Mouse (Mus musculus) embryonic facial prominence, embryonic 10.5 days (tissue): ENCODE data around the gene Ifitm6. TPM values are rescaled to one million over a fixed set of nuclear protein-coding genes. Genes with fewer than 3 reads are reported as not detected.
A peak's percentile ranks its signal among the peaks of the same experiment; 100 is the strongest.

Source experiments
- DNase-seq: peaks from one replicate; pipeline ENCODE4 v3.0.0-alpha.2; 2017; ENCODE audit warnings: low spot score
- H3K27ac ChIP-seq: fragments of 300-500 bp; sonication (generic); replicated peaks from 2 replicates; pipeline ENCODE4 v1.5.1; 2016; ENCODE audit warnings: mild to moderate bottlenecking
- H3K27me3 ChIP-seq: fragments of 300-500 bp; sonication (generic); replicated peaks from 2 replicates; pipeline ENCODE4 v1.6.1; 2016; ENCODE audit warnings: low read depth, mild to moderate bottlenecking; ENCODE audit not compliant: poor library complexity, severe bottlenecking
- H3K36me3 ChIP-seq: fragments of 300-500 bp; sonication (generic); replicated peaks from 2 replicates; pipeline ENCODE4 v1.6.1; 2016; ENCODE audit warnings: mild to moderate bottlenecking, moderate library complexity
- H3K4me1 ChIP-seq: fragments of 300-500 bp; sonication (generic); 2 replicates; pipeline ENCODE4 v1.6.1; 2016
- H3K4me3 ChIP-seq: fragments of 300-500 bp; sonication (generic); 2 replicates; pipeline ENCODE4 v1.5.1; 2016; ENCODE audit warnings: mild to moderate bottlenecking, moderate library complexity
- H3K9me3 ChIP-seq: fragments of 300-500 bp; sonication (generic); 2 replicates; pipeline ENCODE4 v1.6.1; 2016; ENCODE audit warnings: mild to moderate bottlenecking
- WGBS: fragments of 180-500 bp; shearing (Covaris S2); methylation state at CpG from one replicate; pipeline ENCODE4 v1.1.7; 2016; 5-methylcytosine and 5-hydroxymethylcytosine counted together
- polyA plus RNA-seq: library from polyadenylated mRNA; unstranded; fragments of >200 nt; fragmentation: Nextera tagmentation; extraction: Ambion mirVana; gene quantifications from 2 replicates; pipeline ENCODE4 v1.2.1, GENCODE M21; 2016

Gene Ifitm6
- polyA plus RNA-seq, 1 experiment from 2014 or later = not detected

DNA sequence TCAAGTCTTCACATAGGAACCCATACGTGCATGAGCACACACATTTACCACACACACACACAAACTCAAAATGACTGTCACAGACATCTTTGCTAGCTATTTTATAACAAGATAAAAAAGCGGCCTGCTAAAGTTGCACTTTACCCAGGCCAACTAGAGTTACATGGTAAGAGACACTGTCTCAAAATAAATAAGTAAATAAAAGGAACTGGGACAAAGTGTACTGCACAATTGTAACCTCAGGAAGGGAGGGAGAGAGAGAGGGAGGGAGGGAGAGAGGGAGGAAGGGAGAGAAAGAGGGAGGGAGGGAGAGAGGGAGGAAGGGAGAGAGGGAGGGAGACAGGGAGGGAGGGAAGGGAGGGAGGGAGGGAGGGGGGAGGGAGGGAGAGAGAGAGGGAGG lies 34.7 kb upstream of the Ifitm6 start:
- peaks cover 3% of the 10 kb centered on the region; the same call in 1 of the 2 replicates for H3K9me3 ChIP-seq
- H3K27ac ChIP-seq = no peak overlapping the region
- H3K4me1 ChIP-seq = peaks cover 13% of the 10 kb centered on the region
- no peak overlapping the region for H3K4me3 ChIP-seq
- peaks cover 17% of the 10 kb centered on the region for H3K36me3 ChIP-seq
- no peaks in the 10 kb centered on the region for H3K27me3 ChIP-seq
- 86% methylated on average over 2 of the region's 2 CpGs for WGBS
- no peak for DNase-seq

DNA sequence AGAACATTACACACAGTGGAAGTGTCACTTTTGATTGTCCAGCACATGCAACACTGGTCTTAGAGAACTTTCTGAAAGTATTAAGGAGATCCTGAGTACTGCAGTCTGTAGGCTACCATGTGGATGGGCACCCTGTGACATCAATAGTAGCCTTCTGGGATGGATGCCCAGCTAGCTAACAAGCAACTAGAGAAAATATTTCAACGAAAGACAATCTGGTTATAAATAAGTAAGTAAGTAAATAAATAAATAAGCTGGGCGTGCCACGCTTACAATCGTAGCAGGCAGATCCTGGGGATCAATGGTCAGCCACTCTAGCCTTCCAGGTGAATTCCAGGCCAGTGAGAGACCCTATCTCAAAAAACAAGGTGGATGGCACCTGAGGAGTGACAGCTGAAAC lies 34.3 kb upstream of the Ifitm6 start:
- no peak for DNase-seq
- Histone ChIP-seq H3K4me3 (no peak overlapping the region), H3K4me1 (peaks cover 18% of the 10 kb centered on the region), H3K27me3 (no peaks in the 10 kb centered on the region), H3K9me3 (peaks cover 3% of the 10 kb centered on the region; the same call in 1 of the 2 replicates), H3K36me3 (peaks cover 13% of the 10 kb centered on the region), H3K27ac (no peak overlapping the region)
- WGBS = 93% methylated on average over 4 of the region's 4 CpGs

DNA sequence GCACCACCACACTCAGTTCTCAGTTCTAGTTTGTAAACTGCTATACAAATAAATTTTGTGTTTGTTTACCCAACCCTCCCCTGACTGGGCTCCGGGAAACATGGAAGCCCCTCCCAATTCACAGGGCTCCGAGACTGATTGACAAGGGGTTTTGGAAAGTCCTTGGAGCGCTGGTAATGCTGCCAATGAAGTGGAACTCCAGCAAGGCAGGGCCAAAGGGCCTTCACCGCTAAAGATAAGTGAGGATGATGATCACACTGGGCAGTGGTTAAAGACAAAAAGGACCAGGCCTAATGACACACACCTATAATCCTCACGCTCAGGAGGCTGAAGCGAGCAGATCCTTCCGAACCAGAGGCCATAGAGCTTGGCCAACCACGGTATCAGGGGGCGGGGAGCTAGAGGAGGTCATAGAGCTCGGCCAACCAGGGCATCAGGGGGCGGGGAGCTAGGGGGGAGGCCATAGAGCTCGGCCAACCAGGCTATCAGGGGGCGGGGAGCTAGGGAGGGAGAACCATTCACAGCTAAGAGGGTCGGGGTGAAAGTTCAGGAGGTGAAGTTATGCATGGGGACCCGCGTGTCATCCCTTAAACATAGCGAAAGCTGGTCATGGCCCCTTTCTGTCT lies 33.4 kb upstream of the Ifitm6 start:
- Histone ChIP-seq H3K36me3 (peaks cover 7% of the 10 kb centered on the region), H3K27ac (no peak overlapping the region), H3K27me3 (no peaks in the 10 kb centered on the region), H3K4me1 (peaks cover 20% of the 10 kb centered on the region), H3K9me3 (peaks cover 3% of the 10 kb centered on the region; the same call in 1 of the 2 replicates), H3K4me3 (no peak overlapping the region)
- WGBS = 70% methylated on average over 17 of the region's 17 CpGs
- DNase-seq = no peak

DNA sequence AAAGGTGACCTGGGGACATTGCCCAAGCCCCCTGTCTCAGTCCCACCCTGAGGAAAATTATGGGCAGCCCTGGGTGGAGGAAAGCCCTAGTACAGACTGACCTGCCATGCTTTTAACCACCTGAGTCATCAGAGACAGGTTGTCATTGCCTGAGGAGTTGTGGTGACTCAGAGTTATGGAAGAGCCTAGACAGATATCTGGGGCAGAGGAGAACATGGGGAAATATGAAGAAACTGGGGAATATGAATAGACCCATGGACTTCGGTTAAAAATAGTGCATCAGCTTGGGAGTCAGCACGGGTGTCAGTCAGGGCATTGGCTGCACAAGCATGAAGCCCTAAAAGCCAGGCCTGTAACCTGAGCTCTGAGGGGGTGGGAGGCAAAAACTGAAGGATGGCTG lies 31.6 kb upstream of the Ifitm6 start:
- DNase-seq = no peak
- H3K27ac ChIP-seq = 0 out of 2 replicates have a peak overlapping the region, but pooled peaks have one; percentile 40
- H3K4me3 ChIP-seq = no peak overlapping the region

DNA sequence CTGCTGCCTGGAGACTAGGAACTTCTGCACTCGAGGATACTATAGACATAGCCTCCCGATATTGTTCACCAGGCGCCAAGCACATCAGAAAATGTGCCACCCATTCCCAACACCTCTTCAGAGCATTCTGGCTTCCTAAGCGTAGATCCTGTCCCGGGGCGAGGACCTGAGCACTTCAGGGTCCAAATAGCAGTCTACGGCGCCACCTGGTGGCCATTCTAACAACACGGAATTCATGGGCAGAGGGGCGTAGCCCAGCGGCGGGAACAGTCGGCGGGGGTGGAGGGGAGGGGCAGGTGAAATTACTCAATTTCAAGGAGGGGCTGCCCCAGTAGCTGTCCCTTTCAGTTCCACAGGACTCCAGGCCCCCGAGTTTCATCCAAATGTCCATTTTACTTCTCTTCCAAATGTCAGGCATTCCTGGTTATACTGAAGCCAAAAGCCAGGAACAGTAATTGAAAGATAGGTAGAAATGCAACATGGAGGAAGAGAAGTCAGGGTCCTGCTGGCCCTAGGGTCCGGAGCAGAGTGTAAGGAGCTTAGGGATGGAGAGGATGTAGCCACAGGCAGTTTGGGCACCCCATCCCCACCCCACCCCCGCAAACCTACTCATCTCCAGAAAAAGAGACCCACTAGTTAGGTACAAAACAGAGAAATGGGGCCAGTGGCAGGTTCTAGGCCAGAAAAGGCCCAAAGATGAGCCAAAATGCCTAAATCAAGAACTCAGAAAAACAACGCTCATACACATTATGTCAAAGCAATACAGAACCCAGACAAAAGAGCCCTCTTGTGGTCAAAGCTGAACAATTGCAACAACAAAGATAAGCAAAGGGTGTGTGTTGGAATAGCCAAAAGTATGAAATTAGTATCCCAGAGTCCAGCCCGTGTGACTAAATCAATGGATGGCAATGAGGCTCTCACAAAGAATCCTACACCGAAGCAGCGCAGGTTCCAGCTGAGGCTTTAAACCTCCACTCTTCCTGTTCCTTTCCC lies 30.8 kb upstream of the Ifitm6 start:
- 11% methylated on average over 21 of the region's 21 CpGs for WGBS
- Histone ChIP-seq H3K27ac (peak overlapping the region; percentile 40), H3K36me3 (no peaks in the 10 kb centered on the region), H3K27me3 (no peaks in the 10 kb centered on the region), H3K4me1 (peaks cover 20% of the 10 kb centered on the region), H3K4me3 (peak overlapping the region; percentile 58), H3K9me3 (no peaks in the 10 kb centered on the region)
- peak; percentile 93 for DNase-seq

More for the DNA sequence above, 31.6 kb upstream of the Ifitm6 start:
- Histone ChIP-seq H3K27me3 (no peaks in the 10 kb centered on the region), H3K4me1 (peaks cover 20% of the 10 kb centered on the region), H3K36me3 (no peaks in the 10 kb centered on the region), H3K9me3 (no peaks in the 10 kb centered on the region)
- 79% methylated on average over 2 of the region's 2 CpGs for whole genome bisulfite sequencing

DNA sequence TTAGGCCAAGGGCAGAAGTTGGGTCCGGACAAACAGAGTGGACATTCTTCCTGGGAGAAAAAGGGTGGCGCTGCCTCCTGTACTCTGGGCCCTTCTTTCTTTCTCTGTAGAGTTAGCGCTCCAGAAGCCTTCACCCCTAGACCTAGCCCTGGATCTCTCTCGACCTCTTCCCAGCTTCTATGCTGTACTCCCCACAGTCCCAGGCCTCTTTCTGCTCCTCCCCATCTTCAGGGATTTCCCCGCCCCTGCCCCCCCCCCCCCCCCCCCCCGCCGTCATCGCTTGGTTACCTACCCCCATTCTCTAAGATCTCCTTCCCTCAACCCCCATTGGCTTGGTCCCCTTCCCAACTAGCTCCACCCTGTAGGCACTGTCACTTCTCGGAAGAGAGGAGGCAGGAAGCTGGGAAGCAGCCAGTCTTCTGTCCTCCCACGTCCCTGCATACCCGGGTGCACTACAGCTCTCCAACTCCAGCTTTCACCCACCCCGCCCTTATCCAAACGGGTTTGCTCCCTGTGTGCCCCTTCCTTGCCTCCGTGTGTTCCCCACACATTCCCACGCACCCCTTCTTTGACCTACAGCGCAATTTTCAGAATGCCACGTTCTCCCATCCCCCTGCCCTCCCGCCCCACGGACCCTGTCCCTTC lies 30.0 kb upstream of the Ifitm6 start:
- Histone ChIP-seq H3K4me1 (peaks cover 24% of the 10 kb centered on the region), H3K36me3 (no peaks in the 10 kb centered on the region), H3K27ac (peak overlapping the region; percentile 40), H3K9me3 (no peaks in the 10 kb centered on the region), H3K4me3 (peak overlapping the region; percentile 58), H3K27me3 (no peaks in the 10 kb centered on the region)
- DNase-seq = peak; percentile 57
- WGBS = 7% methylated on average over 19 of the region's 19 CpGs

DNA sequence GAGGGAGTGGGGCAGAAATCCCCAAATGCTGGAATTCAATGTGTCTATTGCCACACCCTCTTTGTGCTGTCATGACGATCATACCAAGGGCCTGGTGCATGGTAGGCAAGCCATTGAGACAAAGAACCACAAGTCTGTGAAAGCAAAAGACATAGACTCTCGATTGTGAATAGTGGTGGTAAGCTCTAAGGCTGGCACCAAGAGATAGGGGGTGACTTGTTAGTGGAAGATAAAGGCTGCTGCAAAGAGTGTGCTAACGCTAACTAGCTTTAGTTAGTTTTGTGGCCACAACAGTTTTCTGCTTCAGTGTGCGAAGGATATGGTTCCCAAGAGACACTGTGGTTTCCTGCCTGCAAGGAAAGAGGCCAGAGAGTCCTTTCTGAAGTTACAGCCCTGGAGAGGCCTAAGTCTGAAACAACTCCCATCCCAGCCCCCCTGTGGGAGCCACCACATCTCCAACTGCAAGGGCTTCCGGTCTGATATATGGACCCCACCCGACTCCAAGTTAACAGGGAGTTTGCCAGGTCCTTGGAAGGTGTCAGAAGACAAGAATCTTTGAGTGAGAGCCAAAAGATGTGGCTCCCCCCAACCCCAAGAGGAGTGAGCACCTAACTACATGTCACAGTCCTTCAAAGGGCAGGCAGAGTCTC lies 29.3 kb upstream of the Ifitm6 start:
- 78% methylated on average over 6 of the region's 6 CpGs for WGBS

DNA sequence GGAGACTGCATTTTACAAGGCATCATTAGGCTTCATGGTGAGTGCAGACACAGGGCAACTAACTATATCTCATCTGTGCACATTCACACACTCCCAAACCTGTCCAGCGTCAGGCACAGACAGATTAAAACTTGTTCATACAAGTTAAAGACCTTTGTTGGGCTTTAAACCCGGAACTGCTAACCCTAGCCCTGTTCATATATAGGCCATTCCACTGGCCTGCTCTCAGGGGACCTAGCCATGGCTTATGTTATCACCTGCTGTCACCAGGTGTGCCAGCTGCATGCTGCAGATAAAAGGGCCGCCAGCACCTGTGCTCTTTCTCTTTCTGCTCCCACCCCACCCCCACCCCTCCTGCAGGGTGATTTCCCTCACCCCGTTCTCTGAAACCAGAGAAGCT lies 24.8 kb upstream of the Ifitm6 start:
- Histone ChIP-seq H3K4me3 (no peak overlapping the region), H3K27me3 (no peaks in the 10 kb centered on the region), H3K27ac (peak overlapping the region; percentile 44; the same call in 1 of the 2 replicates), H3K9me3 (no peaks in the 10 kb centered on the region), H3K4me1 (peaks cover 19% of the 10 kb centered on the region), H3K36me3 (no peaks in the 10 kb centered on the region)
- WGBS = 43% methylated on average over 4 of the region's 4 CpGs
- DNase-seq = peak; percentile 28

More for the DNA sequence above, 29.3 kb upstream of the Ifitm6 start:
- 0 out of 2 replicates have a peak overlapping the region, but pooled peaks have one; percentile 24 for H3K27ac ChIP-seq
- peaks cover 27% of the 10 kb centered on the region for H3K4me1 ChIP-seq
- DNase-seq = no peak
- no peaks in the 10 kb centered on the region for H3K27me3 ChIP-seq
- no peaks in the 10 kb centered on the region for H3K36me3 ChIP-seq
- peak overlapping the region; percentile 58; the same call in 1 of the 2 replicates for H3K4me3 ChIP-seq
- H3K9me3 ChIP-seq = no peaks in the 10 kb centered on the region

DNA sequence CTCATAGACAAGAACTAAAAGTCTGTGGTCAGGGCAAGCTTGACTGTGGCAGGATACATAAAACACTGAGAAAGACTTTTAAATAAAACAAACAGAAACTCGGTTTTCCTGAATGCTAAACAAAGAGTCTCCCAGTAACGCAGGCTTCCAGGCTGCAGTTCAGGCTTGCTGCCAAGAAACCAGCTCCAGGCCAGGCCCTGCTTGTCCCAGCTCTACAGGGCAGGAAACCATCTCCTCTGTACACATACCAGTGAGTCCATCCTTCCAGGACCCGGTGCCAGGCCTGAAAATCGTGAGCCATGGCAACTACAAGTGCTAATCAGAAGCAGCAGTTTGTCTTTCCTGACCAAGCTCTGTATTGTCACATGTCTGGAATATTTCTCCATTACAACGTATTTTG lies 23.9 kb upstream of the Ifitm6 start:
- no peaks in the 10 kb centered on the region for H3K27me3 ChIP-seq
- no peaks in the 10 kb centered on the region for H3K9me3 ChIP-seq
- no peaks in the 10 kb centered on the region for H3K36me3 ChIP-seq
- H3K4me3 ChIP-seq = no peak overlapping the region
- H3K4me1 ChIP-seq = peaks cover 11% of the 10 kb centered on the region
- peak; percentile 42 for DNase-seq
- H3K27ac ChIP-seq = peak overlapping the region; percentile 65
- WGBS = 37% methylated on average over 5 of the region's 5 CpGs

DNA sequence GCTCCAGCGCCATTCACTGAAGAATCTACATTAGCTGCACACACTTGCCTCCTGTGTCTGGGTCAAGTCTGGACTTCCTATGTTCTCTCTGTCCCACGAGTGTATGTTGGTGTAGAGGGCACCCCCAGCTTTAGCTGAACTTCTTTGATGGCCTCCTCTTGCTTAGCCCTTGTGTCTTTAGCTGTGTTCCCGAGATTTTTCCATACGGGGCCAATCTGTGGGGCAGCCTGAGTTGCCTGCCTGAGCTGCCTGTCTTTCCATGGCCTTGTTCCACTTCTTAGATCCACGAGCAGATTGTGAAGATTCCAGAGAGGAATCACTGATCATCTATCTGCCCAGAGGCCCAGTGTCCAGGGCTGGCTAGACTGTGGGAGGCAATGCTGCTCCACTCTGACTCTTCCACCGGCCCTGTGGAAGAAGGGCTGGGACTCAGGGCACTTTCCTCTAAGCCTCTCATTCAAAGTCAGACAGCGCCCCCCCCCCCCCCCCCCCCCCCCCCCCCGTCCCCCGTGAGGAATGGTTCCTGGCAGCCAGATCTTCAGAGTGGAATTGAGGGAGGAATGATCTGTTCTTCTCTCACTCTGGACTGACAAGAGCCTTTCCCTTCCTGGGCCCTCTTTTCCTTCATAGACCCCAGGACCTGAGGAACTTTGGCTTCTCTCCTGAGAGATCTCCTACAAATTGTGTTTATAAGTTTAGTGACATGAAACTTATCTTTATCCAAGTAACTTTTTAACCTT lies 23.3 kb upstream of the Ifitm6 start:
- Histone ChIP-seq H3K27me3 (no peaks in the 10 kb centered on the region), H3K4me3 (peak overlapping the region; percentile 25; the same call in 1 of the 2 replicates), H3K36me3 (no peaks in the 10 kb centered on the region), H3K9me3 (no peaks in the 10 kb centered on the region), H3K27ac (no peak overlapping the region), H3K4me1 (peaks cover 11% of the 10 kb centered on the region)
- 47% methylated on average over 6 of the region's 9 CpGs for WGBS
- DNase-seq = no peak

DNA sequence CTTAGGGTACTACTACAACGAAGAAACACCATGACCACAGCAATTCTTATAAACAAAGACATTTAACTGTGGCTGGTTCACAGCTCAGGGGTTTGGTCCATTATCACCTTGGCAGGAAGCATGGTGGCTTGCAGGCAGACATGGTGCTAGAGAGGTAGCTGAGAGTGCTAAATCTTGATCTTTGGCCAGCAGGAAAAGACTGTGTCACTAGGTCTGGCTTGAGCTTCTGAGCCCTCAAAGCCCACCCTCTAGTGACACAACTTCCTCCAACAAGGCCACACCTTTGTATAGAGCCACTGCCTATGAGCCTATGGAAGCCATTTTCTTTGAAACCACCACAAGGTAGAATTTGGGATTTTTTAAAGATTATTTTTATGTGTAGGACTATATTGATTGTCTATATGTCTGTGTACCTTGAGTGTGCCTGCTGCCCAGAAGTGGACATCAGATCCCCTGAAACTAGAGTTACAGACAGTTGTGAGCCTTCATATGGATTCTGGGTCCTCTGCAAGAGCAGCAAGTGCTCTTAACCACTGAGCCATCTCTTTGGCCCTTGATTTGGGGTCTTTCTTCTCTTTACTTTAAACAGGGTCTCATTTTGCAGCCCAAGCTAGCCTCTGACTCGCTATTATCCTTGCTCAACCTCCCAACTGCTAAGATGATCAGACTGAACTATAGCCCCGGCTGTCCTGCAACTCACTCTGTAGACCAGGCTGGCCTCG lies 21.8 kb upstream of the Ifitm6 start:
- Histone ChIP-seq H3K9me3 (no peaks in the 10 kb centered on the region), H3K27me3 (no peaks in the 10 kb centered on the region), H3K4me1 (peaks cover 11% of the 10 kb centered on the region), H3K4me3 (no peak overlapping the region), H3K27ac (no peak overlapping the region), H3K36me3 (no peaks in the 10 kb centered on the region)
- WGBS = 89% methylated on average over 4 of the region's 4 CpGs
- DNase-seq = no peak
